Mouse (Mus musculus) kidney, embryonic 16.5 days (tissue): ENCODE results near the gene Gm20388. TPM values are rescaled to one million over a fixed set of nuclear protein-coding genes. Genes with fewer than 3 reads are reported as not detected.

Experiments used
- ATAC-seq: fragments of 200-750 bp; cut with Nextera tagmentation; 2 replicates; pipeline ENCODE4 v1.8.0; 2017; ENCODE audit warnings: moderate TSS enrichment; ENCODE audit not compliant: low FRiP score, low TSS enrichment
- H3K27ac ChIP-seq: fragments of 300-500 bp; sonication (generic); 2 replicates; pipeline ENCODE4 v1.5.1; 2014; ENCODE audit warnings: low read length
- H3K27me3 ChIP-seq: fragments of 300-500 bp; sonication (generic); 2 replicates; pipeline ENCODE4 v1.6.1; 2014; ENCODE audit warnings: low read length, control low read depth, mixed read lengths; ENCODE audit not compliant: insufficient read depth
- H3K36me3 ChIP-seq: fragments of 300-500 bp; sonication (generic); 2 replicates; pipeline ENCODE4 v1.6.1; 2014; ENCODE audit warnings: low read length, control low read depth, mixed read lengths; ENCODE audit not compliant: insufficient read depth
- H3K4me1 ChIP-seq: fragments of 300-500 bp; sonication (generic); 2 replicates; pipeline ENCODE4 v1.6.1; 2014; ENCODE audit warnings: low read length, control low read depth, mixed read lengths; ENCODE audit not compliant: insufficient read depth
- H3K4me2 ChIP-seq: fragments of 300-500 bp; sonication (generic); replicated peaks from 2 replicates; pipeline ENCODE4 v1.6.1; 2014; ENCODE audit warnings: low read depth, low read length
- H3K4me3 ChIP-seq: fragments of 300-500 bp; sonication (generic); 2 replicates; pipeline ENCODE4 v1.5.1; 2014; ENCODE audit warnings: mild to moderate bottlenecking, low read length
- H3K9ac ChIP-seq: fragments of 300-500 bp; sonication (generic); replicated peaks from 2 replicates; pipeline ENCODE4 v1.6.1; 2014; ENCODE audit warnings: low read length
- H3K9me3 ChIP-seq: fragments of 300-500 bp; sonication (generic); 2 replicates; pipeline ENCODE4 v1.6.1; 2016; ENCODE audit warnings: low read length, control low read depth
- WGBS: fragments of 180-500 bp; shearing (Covaris S2); extraction: QIAGEN DNeasy Blood & Tissue Kit; methylation state at CpG from one replicate; pipeline ENCODE4 v1.1.7; 2014; 5-methylcytosine and 5-hydroxymethylcytosine counted together
- polyA plus RNA-seq: library from polyadenylated mRNA; unstranded; fragments of >200 nt; fragmentation: Nextera tagmentation; extraction: Ambion mirVana; gene quantifications from 2 replicates; pipeline ENCODE4 v1.2.1, GENCODE M21; 2015

Gm20388 gene
- polyA plus RNA-seq, 1 experiment from 2014 or later = 7.7 TPM

- H3K4me2 ChIP-seq = no peak overlapping the region
- 43% methylated on average over 6 of the region's 6 CpGs for WGBS
- H3K27me3 ChIP-seq = peaks cover 9% of the 10 kb centered on the region
- H3K36me3 ChIP-seq = no peaks in the 10 kb centered on the region
- peaks cover 11% of the 10 kb centered on the region for H3K4me1 ChIP-seq
- H3K9ac ChIP-seq = no peak overlapping the region
- H3K27ac ChIP-seq = no peak overlapping the region
- H3K4me3 ChIP-seq = no peak overlapping the region
- ATAC-seq = no peak
- H3K9me3 ChIP-seq = no peaks in the 10 kb centered on the region
These were observed 720.2 kb downstream of the Gm20388 start for GRCm38 (mm10) chr8:120630848-120631247.

GRCm38 (mm10) chr8:120631441-120632375, 721.1 kb downstream of the Gm20388 start:
- Histone ChIP-seq H3K36me3 (no peaks in the 10 kb centered on the region), H3K4me2 (no peak overlapping the region), H3K4me1 (peaks cover 11% of the 10 kb centered on the region), H3K4me3 (no peak overlapping the region), H3K27me3 (peaks cover 9% of the 10 kb centered on the region), H3K9ac (no peak overlapping the region), H3K9me3 (no peaks in the 10 kb centered on the region), H3K27ac (no peak overlapping the region)
- WGBS = 82% methylated on average over 21 of the region's 21 CpGs
- ATAC-seq = no peak

GRCm38 (mm10) chr8:120632969-120633664, 722.5 kb downstream of the Gm20388 start:
- Histone ChIP-seq H3K9ac (peak overlapping the region; percentile 75; the same call in 1 of the 2 replicates), H3K4me2 (peak overlapping the region; percentile 99), H3K27ac (no peak overlapping the region), H3K27me3 (peaks cover 9% of the 10 kb centered on the region), H3K36me3 (no peaks in the 10 kb centered on the region), H3K9me3 (no peaks in the 10 kb centered on the region), H3K4me1 (peaks cover 11% of the 10 kb centered on the region), H3K4me3 (peak overlapping the region; percentile 62)
- no peak for ATAC-seq
- 49% methylated on average over 17 of the region's 17 CpGs for WGBS

- Histone ChIP-seq H3K9me3 (no peaks in the 10 kb centered on the region), H3K4me3 (peak overlapping the region; percentile 62), H3K4me2 (peak overlapping the region; percentile 99), H3K9ac (peak overlapping the region; percentile 75), H3K27me3 (peaks cover 9% of the 10 kb centered on the region), H3K36me3 (no peaks in the 10 kb centered on the region), H3K4me1 (peaks cover 11% of the 10 kb centered on the region), H3K27ac (no peak overlapping the region)
- WGBS = 1% methylated on average over 44 of the region's 44 CpGs
- peak; percentile 50 for ATAC-seq
These were observed 723.1 kb downstream of the Gm20388 start for GRCm38 (mm10) chr8:120633665-120634271.

- Histone ChIP-seq H3K4me1 (peaks cover 11% of the 10 kb centered on the region), H3K9me3 (no peaks in the 10 kb centered on the region), H3K27me3 (peaks cover 9% of the 10 kb centered on the region), H3K27ac (no peak overlapping the region), H3K36me3 (no peaks in the 10 kb centered on the region), H3K4me2 (peak overlapping the region; percentile 99), H3K4me3 (peak overlapping the region; percentile 62), H3K9ac (peak overlapping the region; percentile 75)
- peak; percentile 72 for ATAC-seq
- WGBS = under 1% methylated on average over 28 of the region's 42 CpGs
These were observed 723.7 kb downstream of the Gm20388 start for GRCm38 (mm10) chr8:120634329-120634839.

GRCm38 (mm10) chr8:120641245-120641644, 730.6 kb downstream of the Gm20388 start:
- no peaks in the 10 kb centered on the region for H3K9me3 ChIP-seq
- H3K4me2 ChIP-seq = no peak overlapping the region
- 44% methylated on average over 8 of the region's 8 CpGs for WGBS
- no peaks in the 10 kb centered on the region for H3K36me3 ChIP-seq
- H3K4me1 ChIP-seq = 0 out of 2 replicates have a peak, but pooled peaks cover 3% of the 10 kb centered on the region
- H3K27me3 ChIP-seq = no peaks in the 10 kb centered on the region
- no peak overlapping the region for H3K27ac ChIP-seq
- no peak overlapping the region for H3K4me3 ChIP-seq
- no peak overlapping the region for H3K9ac ChIP-seq
- ATAC-seq = 0 out of 2 replicates have a peak, but pooled peaks have one; percentile 9

GRCm38 (mm10) chr8:120642031-120642662, 731.5 kb downstream of the Gm20388 start:
- no peak overlapping the region for H3K4me3 ChIP-seq
- H3K9me3 ChIP-seq = no peaks in the 10 kb centered on the region
- 0 out of 2 replicates have a peak, but pooled peaks cover 3% of the 10 kb centered on the region for H3K4me1 ChIP-seq
- WGBS = 80% methylated on average over 10 of the region's 10 CpGs
- no peak overlapping the region for H3K27ac ChIP-seq
- no peak overlapping the region for H3K9ac ChIP-seq
- H3K4me2 ChIP-seq = no peak overlapping the region
- ATAC-seq = no peak
- H3K36me3 ChIP-seq = no peaks in the 10 kb centered on the region
- no peaks in the 10 kb centered on the region for H3K27me3 ChIP-seq

GRCm38 (mm10) chr8:120644663-120645062, 734.0 kb downstream of the Gm20388 start:
- Histone ChIP-seq H3K4me2 (no peak overlapping the region), H3K9ac (no peak overlapping the region), H3K4me3 (no peak overlapping the region), H3K9me3 (no peaks in the 10 kb centered on the region), H3K27ac (no peak overlapping the region), H3K36me3 (no peaks in the 10 kb centered on the region), H3K4me1 (0 out of 2 replicates have a peak, but pooled peaks cover 3% of the 10 kb centered on the region), H3K27me3 (no peaks in the 10 kb centered on the region)
- WGBS = 73% methylated on average over 7 of the region's 7 CpGs
- ATAC-seq = no peak; the same call in 1 of the 2 replicates

- Histone ChIP-seq H3K4me3 (no peak within 1 kb of the TSS), H3K9ac (no peak within 1 kb of the TSS), H3K9me3 (no peaks in the 10 kb centered on the region), H3K4me1 (no peaks in the 10 kb centered on the region), H3K4me2 (no peak within 1 kb of the TSS), H3K27ac (no peak within 1 kb of the TSS), H3K27me3 (no peaks in the 10 kb centered on the region), H3K36me3 (no peaks in the 10 kb centered on the region)
- ATAC-seq = no peak
- 71% methylated on average over 7 of the region's 7 CpGs for WGBS
These were observed 736.9 kb downstream of the Gm20388 start, which contains the start of gene 1190005I06Rik for GRCm38 (mm10) chr8:120647532-120647931. TSS of gene 1190005I06Rik (minus strand) at chr8:120647632.
